ENCODE assay signal across 10 mouse cellular contexts in genomic region chrX:103274325-103274724, GRCm38 (mm10). TPM values are rescaled to one million over a fixed set of nuclear protein-coding genes. Genes with fewer than 3 reads are reported as not detected.
A peak's percentile ranks its signal among the peaks of the same experiment; 100 is the strongest.
DNase-seq lines count a peak whose midpoint lies in the region; ATAC-seq and TF ChIP-seq lines count a peak whose summit lies in the region.
"Had no signal": no experiment of that assay in that cellular context is flagged by ENCODE, and none has a peak within 500 bp of the region (broad histone marks: within the 10 kb centered on the region; RNA-seq: fewer than 3 reads in every experiment).

No protein-coding gene starts in this region.

- 78% methylated on average over 4 of the region's 5 CpGs for WGBS in cerebellum, adult 2 months
- WGBS in kidney, postnatal 0 days: 81% methylated on average over 4 of the region's 5 CpGs

- no peaks in the 10 kb centered on the region for H3K36me3 ChIP-seq in kidney, postnatal 0 days (ENCODE audit: insufficient read depth, low read length)
- H3K36me3 ChIP-seq: G1E; lung, embryonic 15.5 days had no signal

- H3K4me3 ChIP-seq in cerebellum, adult 2 months (replicated peaks; ENCODE audit: insufficient read depth, low read depth, low read length): no peak overlapping the region
- H3K4me3 ChIP-seq in kidney, postnatal 0 days (replicated peaks; ENCODE audit: low read depth, low read length): no peak overlapping the region
- H3K4me3 ChIP-seq: lung, embryonic 15.5 days had no signal

- no peak for TF ChIP-seq POLR2A in cerebellum, adult 2 months (IDR thresholded peaks at IDR 0.05; ENCODE audit: borderline replicate concordance, insufficient read depth, low read length)
- TF ChIP-seq POLR2A in brain, embryonic 14.5 days (IDR thresholded peaks at IDR 0.05; ENCODE audit: borderline replicate concordance, extremely low read depth, insufficient read depth, insufficient read length, poor library complexity, severe bottlenecking): no peak

- no peaks in the 10 kb centered on the region for H3K4me1 ChIP-seq in cerebellum, adult 2 months (ENCODE audit: control insufficient read depth, insufficient read depth, low read length)
- no peaks in the 10 kb centered on the region for H3K4me1 ChIP-seq in kidney, postnatal 0 days (replicated peaks; ENCODE audit: insufficient read depth, low read length)
- H3K4me1 ChIP-seq: lung, embryonic 15.5 days had no signal

- no peaks in the 10 kb centered on the region for H3K9me3 ChIP-seq in kidney, postnatal 0 days (replicated peaks; ENCODE audit: low read length)
- H3K9me3 ChIP-seq: G1E; lung, embryonic 15.5 days had no signal

- H3K27ac ChIP-seq in cerebellum, adult 2 months (ENCODE audit: insufficient read depth, low read length): no peak overlapping the region
- H3K27ac ChIP-seq in kidney, postnatal 0 days: no peak overlapping the region
- H3K27ac ChIP-seq: lung, embryonic 15.5 days had no signal

- no peak overlapping the region for H3K9ac ChIP-seq in kidney, postnatal 0 days (ENCODE audit: low read depth, low read length)
- H3K9ac ChIP-seq: lung, embryonic 15.5 days had no signal

- DNase-seq in cerebellum, adult 18-20 months: peak; percentile 1 to 8
- DNase-seq in cerebellum, adult 2 months: no peak
- DNase-seq in kidney, postnatal 0 days (ENCODE audit: low spot score): peak; percentile 23
- no peak for DNase-seq in kidney, adult 11 months
- DNase-seq in 416B (ENCODE audit: low read depth): peak; percentile 24
- peak; percentile 17 for DNase-seq in brain, embryonic 14.5 days (ENCODE audit: low read depth)
- DNase-seq in Muller cell, postnatal 12 days (ENCODE audit: inconsistent ontology term): no peak
- DNase-seq in urinary bladder, postnatal 4 days (ENCODE audit: low spot score in 2 of 2): no peak

- no peak for ATAC-seq in kidney, postnatal 0 days (replicated peaks; ENCODE audit: low FRiP score, low read depth)

- no peak for TF ChIP-seq CTCF in cerebellum, adult 2 months (IDR thresholded peaks at IDR 0.05; ENCODE audit: borderline replicate concordance, insufficient read depth, low read depth, low read length)
- TF ChIP-seq CTCF in kidney, postnatal 0 days (IDR thresholded peaks at IDR 0.05; ENCODE audit: low read depth): peak; percentile 34; the same call in 1 of the 2 replicates
- TF ChIP-seq CTCF in brain, embryonic 14.5 days (IDR thresholded peaks at IDR 0.05; ENCODE audit: borderline replicate concordance, extremely low read depth, insufficient read depth, insufficient read length): no peak

- no peaks in the 10 kb centered on the region for H3K27me3 ChIP-seq in cerebellum, adult 2 months (ENCODE audit: control insufficient read depth, insufficient read depth, low read length)
- no peaks in the 10 kb centered on the region for H3K27me3 ChIP-seq in kidney, postnatal 0 days (ENCODE audit: insufficient read depth, low read length)
- H3K27me3 ChIP-seq: lung, embryonic 15.5 days had no signal

- no peak overlapping the region for H3K4me2 ChIP-seq in kidney, postnatal 0 days (ENCODE audit: low read length)
- H3K4me2 ChIP-seq: lung, embryonic 15.5 days had no signal

RNA-seq across cellular contexts. Expression of gene Cdx4, which starts 46.9 kb away (rescaled TPM):
- not detected in 2 replicates for polyA plus RNA-seq in cerebellum, adult 2 months (2012; rRNA removed)
- polyA plus RNA-seq in kidney, postnatal 0 days (2015; fragmentation: Nextera tagmentation; extraction: Ambion mirVana): not detected in 2 replicates
- polyA plus RNA-seq in brain, embryonic 14.5 days (2012; rRNA removed): not detected in 2 replicates
- polyA plus RNA-seq: G1E; lung, embryonic 15.5 days had no signal

Comparison
In these comparisons a context has a peak if more than half of its experiments do, and no peak if none do; other contexts are left out.
1. DNase-seq: peak in cerebellum, adult 18-20 months (2 of 2), kidney, postnatal 0 days (single experiment), 416B (single experiment) and brain, embryonic 14.5 days (single experiment); none in cerebellum, adult 2 months (0 of 2), kidney, adult 11 months (single experiment), Muller cell, postnatal 12 days (single experiment) and urinary bladder, postnatal 4 days (0 of 2).